Mouse (Mus musculus) neutrophil, adult 5-6 weeks (primary cell): ENCODE data around the gene Gli2. TPM values are rescaled to one million over a fixed set of nuclear protein-coding genes. Genes with fewer than 3 reads are reported as not detected.

ENCODE experiments used
- ATAC-seq: fragments of 151-379, 151-347 bp; 2 replicates; pipeline ENCODE4 v1.8.0; 2017; ENCODE audit warnings: mild to moderate bottlenecking, moderate TSS enrichment; ENCODE audit not compliant: insufficient number of reproducible peaks, poor library complexity, low FRiP score, severe bottlenecking; ENCODE audit errors: extremely low read depth
- total RNA-seq: library from RNA; stranded (forward); fragments of 200-1000 nt; gene quantifications from 2 replicates; pipeline ENCODE4 v1.2.3, GENCODE M21; 2017

Gene Gli2
- total RNA-seq, 1 experiment from 2014 or later, result not detected

- no peak for ATAC-seq
These were observed 94.8 kb downstream of the Gli2 start for GRCm38 (mm10) chr1:118958644-118959043.

GRCm38 (mm10) chr1:118955791-118956190 is 97.6 kb downstream of the Gli2 start:
- ATAC-seq, result no peak

DNA sequence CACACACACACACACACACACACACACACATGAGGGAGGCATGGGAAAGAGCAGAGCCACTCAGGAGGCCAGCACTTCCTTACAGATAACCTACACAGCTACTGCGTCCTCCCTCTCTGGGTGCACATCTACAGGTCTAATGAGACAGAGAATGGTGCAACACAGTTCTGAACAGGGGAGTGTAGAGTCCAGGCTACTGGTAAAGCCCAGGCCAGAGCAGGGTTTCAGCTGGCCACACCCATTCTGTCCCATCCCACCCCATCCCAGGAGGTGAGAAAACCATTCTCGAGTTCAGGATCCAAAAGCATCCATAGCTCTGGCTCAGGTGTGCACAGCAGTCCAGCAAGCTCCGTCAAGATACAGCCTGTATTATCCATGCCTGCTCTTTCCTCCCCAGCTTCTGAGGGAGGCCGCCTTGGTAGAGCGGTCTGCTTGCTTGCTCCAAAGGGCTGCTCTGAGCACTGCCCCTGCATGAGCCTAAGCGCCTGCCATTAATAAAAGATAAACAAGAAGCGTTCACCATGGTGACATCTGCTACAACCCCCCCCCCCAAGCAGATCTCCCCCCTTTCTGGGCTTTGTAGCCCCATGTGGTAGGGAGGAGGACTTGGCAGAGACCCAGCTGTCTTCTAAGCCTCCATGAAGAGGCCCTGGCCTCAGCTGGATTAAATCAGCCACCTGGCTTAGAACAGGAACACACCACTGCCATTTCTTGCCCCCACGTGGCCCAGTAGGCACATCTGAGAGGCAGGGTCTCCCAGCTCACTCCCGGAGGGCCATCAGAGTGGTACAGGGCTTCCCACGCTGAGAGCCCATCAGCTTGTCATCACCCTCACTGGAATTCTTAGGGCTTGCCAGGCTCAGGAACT is 98.8 kb downstream of the Gli2 start:
- ATAC-seq, result no peak

- no peak for ATAC-seq
These were observed 100.4 kb downstream of the Gli2 start for GRCm38 (mm10) chr1:118953031-118953430.

GRCm38 (mm10) chr1:118952318-118952717 is 101.1 kb downstream of the Gli2 start:
- ATAC-seq, result no peak

DNA sequence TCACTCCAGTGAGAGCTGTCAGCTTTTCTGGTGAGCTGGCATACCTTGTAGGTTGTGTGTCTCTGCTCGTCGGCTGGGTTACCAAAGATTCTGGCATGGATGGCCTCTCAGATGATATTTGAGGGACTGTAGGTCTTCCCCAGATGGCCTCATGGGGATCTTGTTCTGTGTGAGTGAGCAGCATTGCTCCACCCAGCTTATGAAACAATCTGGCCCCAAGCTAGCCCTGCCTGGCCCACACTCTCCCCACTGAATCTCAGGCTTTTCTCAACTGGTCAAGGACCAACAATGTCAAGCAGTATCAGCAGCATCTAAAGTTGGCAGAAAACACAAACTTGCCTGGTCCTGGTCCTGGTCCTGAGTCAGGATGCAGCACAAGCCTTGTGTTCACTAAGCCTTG is 105.0 kb downstream of the Gli2 start:
- no peak for ATAC-seq

GRCm38 (mm10) chr1:118947221-118947620 is 106.2 kb downstream of the Gli2 start:
- no peak for ATAC-seq

GRCm38 (mm10) chr1:118941336-118941735 is 112.1 kb downstream of the Gli2 start:
- no peak for ATAC-seq

DNA sequence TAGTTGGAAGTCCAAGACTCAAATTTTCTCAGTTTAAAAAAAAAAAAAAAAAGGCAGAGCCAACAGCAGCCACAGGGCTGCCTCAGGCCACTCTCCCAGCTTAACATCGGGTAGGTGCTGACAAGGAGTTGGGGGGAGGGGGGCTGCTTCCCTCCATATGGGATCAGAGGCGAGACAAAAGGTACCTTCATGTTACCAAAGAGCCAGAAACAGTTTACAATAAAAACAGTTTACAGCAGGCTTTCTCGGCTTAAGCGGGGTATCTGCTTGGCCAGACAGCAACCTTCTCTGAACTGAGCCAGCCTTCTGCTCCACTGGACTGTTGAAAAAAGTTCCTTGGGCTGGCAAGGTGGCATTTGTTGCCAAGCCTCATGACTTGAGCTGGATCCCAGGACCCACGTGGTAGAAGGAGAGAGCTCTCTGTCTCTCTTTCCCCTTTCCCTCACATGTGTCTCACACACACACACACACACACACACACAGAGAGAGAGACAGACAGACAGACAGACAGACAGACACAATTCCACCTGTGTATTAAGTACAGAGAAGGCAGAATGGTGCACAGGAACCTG is 113.1 kb downstream of the Gli2 start:
- ATAC-seq, result no peak

DNA sequence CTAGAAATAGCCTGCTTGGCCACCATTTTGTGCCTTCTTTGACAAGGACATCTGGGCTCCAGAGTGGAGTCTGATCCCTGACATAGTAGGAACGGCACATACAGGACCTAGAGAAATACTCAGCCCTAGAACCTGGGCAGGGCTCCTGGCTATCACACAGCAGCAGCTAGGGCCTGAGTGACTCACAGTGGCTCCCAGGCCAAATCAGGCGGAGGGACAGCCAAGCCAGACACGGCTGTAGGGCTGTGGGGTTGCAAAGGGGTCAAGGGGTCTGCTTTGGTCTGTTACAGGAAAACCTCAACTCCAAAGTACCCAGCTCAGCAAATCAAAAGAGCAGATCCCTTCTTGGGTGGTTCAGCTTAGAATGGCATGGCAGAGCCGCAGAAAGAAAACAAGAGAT is 115.2 kb downstream of the Gli2 start:
- ATAC-seq, result no peak

- ATAC-seq, result no peak
These were observed 117.3 kb downstream of the Gli2 start for GRCm38 (mm10) chr1:118936108-118936507.

DNA sequence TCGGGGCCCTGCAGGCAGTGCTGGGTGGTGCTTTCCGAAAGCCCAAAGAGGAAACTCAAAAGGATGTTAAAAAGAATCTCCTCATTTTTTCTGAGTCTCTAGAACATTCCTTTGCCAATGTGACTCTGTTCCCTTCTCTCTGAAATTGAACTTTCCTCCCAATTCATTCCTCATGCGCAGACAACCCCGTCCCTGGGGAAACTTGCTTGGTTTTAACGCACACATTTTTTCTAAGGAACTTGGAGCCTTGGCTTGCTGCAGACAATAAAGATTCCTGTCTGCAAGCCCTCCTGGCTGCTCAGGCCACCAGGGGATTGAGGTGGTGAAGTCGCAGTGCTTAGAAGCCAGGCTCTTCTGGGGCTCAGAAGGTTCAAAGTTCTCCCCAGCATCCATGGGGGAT is 117.9 kb downstream of the Gli2 start:
- no peak for ATAC-seq

GRCm38 (mm10) chr1:118932167-118932566 is 121.3 kb downstream of the Gli2 start:
- ATAC-seq, result no peak

- ATAC-seq, result no peak
These were observed 125.7 kb downstream of the Gli2 start for GRCm38 (mm10) chr1:118927543-118928354.

DNA sequence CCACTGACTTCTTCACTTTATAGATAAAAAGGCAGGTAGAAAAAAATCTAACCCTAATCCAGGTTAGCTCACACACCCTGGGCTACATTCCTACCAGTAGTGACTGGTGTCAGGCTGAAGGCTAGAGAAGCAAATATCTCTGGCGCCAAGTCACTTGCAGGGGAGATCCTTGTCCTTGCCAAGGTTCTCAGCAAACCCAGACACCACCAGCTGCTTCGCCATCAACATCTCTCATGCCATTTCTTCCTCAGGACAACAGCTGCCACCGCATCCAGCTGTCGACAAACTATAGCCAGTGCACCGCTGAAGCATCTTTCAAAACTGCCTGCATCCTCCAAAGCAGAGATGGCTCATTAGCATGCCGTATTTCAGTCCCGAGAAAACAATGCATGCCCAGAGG is 126.9 kb downstream of the Gli2 start:
- no peak for ATAC-seq

GRCm38 (mm10) chr1:118922189-118922588 is 131.2 kb downstream of the Gli2 start:
- ATAC-seq, result no peak

- ATAC-seq, result no peak
These were observed 135.7 kb downstream of the Gli2 start for GRCm38 (mm10) chr1:118917520-118918220.

GRCm38 (mm10) chr1:118916477-118917075 is 136.8 kb downstream of the Gli2 start:
- no peak for ATAC-seq
